Mouse (Mus musculus) liver, embryonic 12.5 days (tissue): ENCODE data around the gene Pex11a. TPM values are rescaled to one million over a fixed set of nuclear protein-coding genes. Genes with fewer than 3 reads are reported as not detected.

ENCODE experiments used
- ATAC-seq: fragments of 200-750 bp; cut with Nextera tagmentation; 2 replicates; pipeline ENCODE4 v1.8.0; 2017; ENCODE audit warnings: moderate number of reproducible peaks, mild to moderate bottlenecking, moderate library complexity
- H3K27ac ChIP-seq: fragments of 300-500 bp; sonication (generic); 2 replicates; pipeline ENCODE4 v1.5.1; 2016; ENCODE audit warnings: mild to moderate bottlenecking
- H3K27me3 ChIP-seq: fragments of 300-500 bp; sonication (generic); replicated peaks from 2 replicates; pipeline ENCODE4 v1.6.1; 2016; ENCODE audit warnings: mild to moderate bottlenecking, moderate library complexity
- H3K36me3 ChIP-seq: fragments of 300-500 bp; sonication (generic); 2 replicates; pipeline ENCODE4 v1.6.1; 2016; ENCODE audit warnings: mild to moderate bottlenecking, moderate library complexity
- H3K4me1 ChIP-seq: fragments of 300-500 bp; sonication (generic); 2 replicates; pipeline ENCODE4 v1.6.1; 2016
- H3K4me2 ChIP-seq: fragments of 300-500 bp; sonication (generic); 2 replicates; pipeline ENCODE4 v1.6.1; 2016; ENCODE audit warnings: mild to moderate bottlenecking, moderate library complexity
- H3K4me3 ChIP-seq: fragments of 300-500 bp; sonication (generic); 2 replicates; pipeline ENCODE4 v1.5.1; 2016; ENCODE audit warnings: mild to moderate bottlenecking, moderate library complexity
- H3K9ac ChIP-seq: fragments of 300-500 bp; sonication (generic); 2 replicates; pipeline ENCODE4 v1.6.1; 2016; ENCODE audit warnings: mild to moderate bottlenecking, moderate library complexity
- H3K9me3 ChIP-seq: fragments of 300-500 bp; sonication (generic); replicated peaks from 2 replicates; pipeline ENCODE4 v1.6.1; 2016; ENCODE audit warnings: mild to moderate bottlenecking, moderate library complexity
- WGBS: fragments of 180-500 bp; shearing (Covaris S2); methylation state at CpG from one replicate; pipeline ENCODE4 v1.1.7; 2016; ENCODE audit not compliant: insufficient replicate concordance; 5-methylcytosine and 5-hydroxymethylcytosine counted together
- polyA plus RNA-seq: library from polyadenylated mRNA; unstranded; fragments of >200 nt; fragmentation: Nextera tagmentation; extraction: Ambion mirVana; gene quantifications from 2 replicates; pipeline ENCODE4 v1.2.1, GENCODE M21; 2016

Gene Pex11a
- polyA plus RNA-seq, 1 experiment from 2014 or later = 1.3 TPM

DNA sequence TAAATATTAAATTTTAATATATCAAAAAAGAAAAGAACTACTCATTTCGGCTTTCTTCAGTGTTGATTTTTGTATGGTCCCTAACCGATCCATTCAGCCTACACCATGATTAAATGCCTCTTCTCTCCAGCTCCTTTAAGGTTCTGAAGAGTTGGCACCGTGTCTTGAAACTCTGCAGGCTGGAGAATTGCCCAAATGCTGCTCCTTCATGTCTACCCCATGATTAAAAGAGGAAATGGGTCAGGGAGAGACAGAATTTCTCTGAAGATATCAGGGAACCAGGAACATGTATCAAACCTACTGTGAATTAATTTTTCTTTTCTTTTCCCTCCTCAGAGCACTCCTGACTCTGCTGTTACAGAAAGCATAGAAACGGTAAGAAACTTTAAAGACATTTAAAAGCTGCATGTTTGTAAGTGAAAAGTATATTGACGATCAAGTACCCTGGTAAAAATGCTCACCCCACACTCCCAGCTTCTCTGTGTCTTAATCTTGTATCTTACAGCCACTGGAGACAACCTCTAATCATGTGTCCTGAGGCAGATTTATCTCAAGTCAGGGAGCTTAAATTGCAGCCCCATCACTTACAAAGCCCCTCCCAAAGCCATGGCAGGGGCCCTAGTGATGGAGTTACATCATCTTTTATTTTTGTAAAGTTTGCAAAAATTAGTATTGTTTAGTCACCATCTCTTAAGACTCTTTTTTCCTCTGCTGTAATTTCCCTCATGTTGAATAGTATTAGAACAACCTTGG is 18.4 kb upstream of the Pex11a start:
- Histone ChIP-seq H3K9ac (no peak overlapping the region), H3K4me3 (no peak overlapping the region), H3K9me3 (no peaks in the 10 kb centered on the region), H3K36me3 (no peaks in the 10 kb centered on the region), H3K27ac (no peak overlapping the region), H3K27me3 (no peaks in the 10 kb centered on the region), H3K4me2 (no peak overlapping the region), H3K4me1 (no peaks in the 10 kb centered on the region)
- WGBS = 57% methylated on average over 5 of the region's 5 CpGs
- no peak for ATAC-seq

DNA sequence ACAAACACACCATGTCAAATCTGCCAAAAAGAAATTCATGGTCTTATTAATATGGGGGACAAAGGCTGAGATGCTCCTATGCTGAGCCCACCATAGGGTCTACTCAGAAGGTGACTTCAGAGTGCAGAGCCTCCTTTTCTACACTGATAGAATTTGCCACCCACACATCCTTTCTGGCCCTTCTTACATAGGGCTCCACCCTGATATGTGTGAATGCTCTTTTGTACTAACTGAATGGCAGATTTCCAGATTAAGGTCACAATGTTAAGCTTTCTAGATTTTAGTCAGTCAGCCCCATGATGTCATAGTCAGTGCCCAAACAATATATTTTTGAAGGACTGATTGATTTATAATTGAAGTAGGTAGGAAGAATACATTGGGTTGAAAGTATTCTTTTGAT is 16.8 kb upstream of the Pex11a start:
- Histone ChIP-seq H3K4me2 (no peak overlapping the region), H3K27me3 (no peaks in the 10 kb centered on the region), H3K36me3 (no peaks in the 10 kb centered on the region), H3K4me3 (no peak overlapping the region), H3K9me3 (no peaks in the 10 kb centered on the region), H3K9ac (no peak overlapping the region), H3K27ac (no peak overlapping the region), H3K4me1 (no peaks in the 10 kb centered on the region)
- no peak for ATAC-seq

GRCm38 (mm10) chr7:79758176-79758575 is 15.2 kb upstream of the Pex11a start:
- WGBS = 52% methylated on average over 6 of the region's 6 CpGs
- no peaks in the 10 kb centered on the region for H3K9me3 ChIP-seq
- H3K27ac ChIP-seq = no peak overlapping the region
- ATAC-seq = no peak
- no peak overlapping the region for H3K9ac ChIP-seq
- H3K4me2 ChIP-seq = no peak overlapping the region
- H3K27me3 ChIP-seq = no peaks in the 10 kb centered on the region
- no peaks in the 10 kb centered on the region for H3K4me1 ChIP-seq
- H3K4me3 ChIP-seq = no peak overlapping the region
- H3K36me3 ChIP-seq = no peaks in the 10 kb centered on the region

- no peaks in the 10 kb centered on the region for H3K4me1 ChIP-seq
- no peak overlapping the region for H3K4me3 ChIP-seq
- H3K9me3 ChIP-seq = no peaks in the 10 kb centered on the region
- no peak overlapping the region for H3K27ac ChIP-seq
- H3K4me2 ChIP-seq = no peak overlapping the region
- H3K9ac ChIP-seq = no peak overlapping the region
- ATAC-seq = no peak
- no peaks in the 10 kb centered on the region for H3K27me3 ChIP-seq
- WGBS = 27% methylated on average over 2 of the region's 2 CpGs
- no peaks in the 10 kb centered on the region for H3K36me3 ChIP-seq
Measured at GRCm38 (mm10) chr7:79756334-79756733, 13.4 kb upstream of the Pex11a start.

- H3K36me3 ChIP-seq = no peaks in the 10 kb centered on the region
- no peak for ATAC-seq
- peaks cover 4% of the 10 kb centered on the region; the same call in 1 of the 2 replicates for H3K27me3 ChIP-seq
- no peak overlapping the region for H3K27ac ChIP-seq
- H3K9me3 ChIP-seq = no peaks in the 10 kb centered on the region
- H3K9ac ChIP-seq = no peak overlapping the region
- no peak overlapping the region for H3K4me3 ChIP-seq
- no peak overlapping the region for H3K4me2 ChIP-seq
- H3K4me1 ChIP-seq = no peaks in the 10 kb centered on the region
- 68% methylated on average over 6 of the region's 6 CpGs for WGBS
Measured at GRCm38 (mm10) chr7:79749511-79749910, 6.6 kb upstream of the Pex11a start.

DNA sequence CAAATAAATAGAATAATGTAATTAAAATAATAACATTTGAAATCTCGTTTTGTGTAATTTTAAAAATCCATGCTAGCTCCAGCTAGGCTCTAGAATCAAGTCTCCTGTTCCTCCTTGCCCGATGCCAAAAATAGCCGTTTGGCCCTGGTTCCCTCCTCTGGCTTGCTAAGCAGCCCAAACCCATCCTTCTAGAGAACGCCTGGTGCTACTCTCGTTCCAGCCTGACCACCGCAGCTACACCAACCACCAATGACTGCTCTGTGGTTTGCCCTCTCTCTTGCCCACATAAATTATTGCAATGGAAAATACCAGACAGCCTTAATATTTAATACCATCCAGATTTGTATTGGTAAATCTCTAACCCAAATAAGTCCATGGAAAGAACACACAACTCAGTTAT is 4.7 kb upstream of the Pex11a start:
- no peaks in the 10 kb centered on the region for H3K9me3 ChIP-seq
- H3K27me3 ChIP-seq = peaks cover 4% of the 10 kb centered on the region; the same call in 1 of the 2 replicates
- no peaks in the 10 kb centered on the region for H3K36me3 ChIP-seq
- no peak overlapping the region for H3K4me3 ChIP-seq
- H3K9ac ChIP-seq = no peak overlapping the region
- no peak overlapping the region for H3K4me2 ChIP-seq
- no peak overlapping the region for H3K27ac ChIP-seq
- WGBS = 64% methylated on average over 6 of the region's 6 CpGs
- no peak for ATAC-seq
- H3K4me1 ChIP-seq = peaks cover 8% of the 10 kb centered on the region

GRCm38 (mm10) chr7:79744585-79744984 is 1.7 kb upstream of the Pex11a start:
- WGBS = 25% methylated on average over 5 of the region's 5 CpGs
- Histone ChIP-seq H3K4me2 (no peak overlapping the region), H3K4me1 (peaks cover 17% of the 10 kb centered on the region), H3K27me3 (peaks cover 4% of the 10 kb centered on the region; the same call in 1 of the 2 replicates), H3K9ac (no peak overlapping the region), H3K9me3 (no peaks in the 10 kb centered on the region), H3K36me3 (no peaks in the 10 kb centered on the region), H3K4me3 (no peak overlapping the region), H3K27ac (no peak overlapping the region)
- ATAC-seq = no peak

DNA sequence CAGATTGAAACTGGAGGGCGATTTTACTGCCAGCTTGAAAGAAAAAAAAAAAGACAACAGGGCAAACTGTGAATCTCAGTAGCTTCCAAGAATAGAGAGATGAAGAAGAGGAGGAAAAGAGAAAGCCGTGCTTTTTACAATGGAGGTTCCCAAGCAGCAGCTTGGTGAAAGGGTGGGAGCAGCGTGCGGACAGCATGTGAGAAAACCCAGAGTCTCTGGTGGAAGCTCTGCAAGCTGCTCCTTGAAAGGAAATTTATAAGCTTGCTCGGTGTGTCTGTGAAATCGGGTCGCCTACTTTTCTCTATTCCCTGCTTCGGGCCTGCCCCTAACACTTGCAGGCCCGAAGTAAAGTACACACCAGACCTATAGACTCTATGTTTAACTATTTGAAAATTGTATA is 1.1 kb upstream of the Pex11a start:
- peaks cover 4% of the 10 kb centered on the region; the same call in 1 of the 2 replicates for H3K27me3 ChIP-seq
- ATAC-seq = no peak
- 80% methylated on average over 9 of the region's 9 CpGs for WGBS

DNA sequence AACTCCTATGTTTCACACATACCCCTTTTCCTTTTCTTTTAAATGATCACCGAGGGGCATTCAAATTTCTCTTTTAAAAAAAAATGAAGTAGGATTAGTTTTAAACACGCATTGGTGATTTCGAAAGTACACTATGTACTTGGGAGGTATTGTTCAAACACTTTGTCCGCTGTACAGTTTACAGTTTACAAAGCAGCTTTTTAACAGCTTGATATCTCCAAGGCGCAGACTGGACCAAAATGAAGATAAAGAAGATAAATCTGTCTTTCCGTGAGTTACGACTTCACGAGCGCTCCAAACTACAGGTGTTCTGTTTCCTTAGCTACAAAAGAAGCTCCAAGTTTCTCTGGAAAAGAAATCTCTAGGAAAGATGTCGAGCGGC is 663 bp downstream of the Pex11a start:
- Histone ChIP-seq H3K9ac (peak overlapping the region; percentile 60), H3K4me2 (peak overlapping the region; percentile 94), H3K27ac (no peak overlapping the region), H3K9me3 (no peaks in the 10 kb centered on the region), H3K4me3 (peak overlapping the region; percentile 66), H3K27me3 (no peaks in the 10 kb centered on the region), H3K36me3 (no peaks in the 10 kb centered on the region), H3K4me1 (peaks cover 17% of the 10 kb centered on the region)
- no peak for ATAC-seq
- WGBS = 15% methylated on average over 11 of the region's 11 CpGs

More for the DNA sequence above, 1.1 kb upstream of the Pex11a start:
- Histone ChIP-seq H3K4me3 (no peak overlapping the region), H3K36me3 (no peaks in the 10 kb centered on the region), H3K4me1 (peaks cover 17% of the 10 kb centered on the region), H3K27ac (no peak overlapping the region), H3K9me3 (no peaks in the 10 kb centered on the region), H3K4me2 (no peak overlapping the region), H3K9ac (no peak overlapping the region)

DNA sequence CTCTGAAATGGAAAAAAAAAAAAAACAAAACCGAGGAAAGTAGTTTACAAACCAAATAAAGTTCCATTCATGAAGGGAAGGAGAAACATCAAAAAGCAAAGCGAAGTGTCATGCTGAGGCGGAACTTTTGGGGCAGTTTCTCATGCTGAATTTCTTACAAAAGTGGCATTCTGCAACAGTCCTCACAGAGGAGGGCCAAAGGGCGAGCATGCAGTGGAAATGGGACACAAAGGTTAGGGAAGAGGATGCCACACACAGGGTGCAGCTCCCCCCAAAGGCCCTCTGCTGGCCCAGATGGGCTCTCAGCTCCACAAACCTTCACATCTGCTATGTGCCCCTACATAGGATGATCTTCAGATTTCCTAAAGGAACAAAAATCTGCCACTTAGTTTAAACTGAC is 2.7 kb downstream of the Pex11a start:
- Histone ChIP-seq H3K4me1 (peaks cover 17% of the 10 kb centered on the region), H3K27ac (no peak overlapping the region), H3K36me3 (no peaks in the 10 kb centered on the region), H3K9ac (no peak overlapping the region), H3K27me3 (no peaks in the 10 kb centered on the region), H3K4me3 (no peak overlapping the region), H3K4me2 (no peak overlapping the region), H3K9me3 (no peaks in the 10 kb centered on the region)
- 69% methylated on average over 4 of the region's 4 CpGs for WGBS
- no peak for ATAC-seq

GRCm38 (mm10) chr7:79738913-79739312 is 4.0 kb downstream of the Pex11a start:
- ATAC-seq = no peak
- Histone ChIP-seq H3K9ac (no peak overlapping the region), H3K4me2 (no peak overlapping the region), H3K36me3 (no peaks in the 10 kb centered on the region), H3K27me3 (no peaks in the 10 kb centered on the region), H3K4me3 (no peak overlapping the region), H3K9me3 (no peaks in the 10 kb centered on the region), H3K4me1 (peaks cover 17% of the 10 kb centered on the region), H3K27ac (no peak overlapping the region)
- WGBS = 80% methylated on average over 2 of the region's 2 CpGs

- peaks cover 6% of the 10 kb centered on the region for H3K27me3 ChIP-seq
- ATAC-seq = no peak
- no peaks in the 10 kb centered on the region for H3K9me3 ChIP-seq
- WGBS = 83% methylated on average over 14 of the region's 14 CpGs
- no peak overlapping the region for H3K4me3 ChIP-seq
- no peaks in the 10 kb centered on the region for H3K36me3 ChIP-seq
- no peak overlapping the region for H3K9ac ChIP-seq
- no peaks in the 10 kb centered on the region for H3K4me1 ChIP-seq
- no peak overlapping the region for H3K4me2 ChIP-seq
- no peak overlapping the region for H3K27ac ChIP-seq
Measured at GRCm38 (mm10) chr7:79736511-79736910, 6.4 kb downstream of the Pex11a start.

DNA sequence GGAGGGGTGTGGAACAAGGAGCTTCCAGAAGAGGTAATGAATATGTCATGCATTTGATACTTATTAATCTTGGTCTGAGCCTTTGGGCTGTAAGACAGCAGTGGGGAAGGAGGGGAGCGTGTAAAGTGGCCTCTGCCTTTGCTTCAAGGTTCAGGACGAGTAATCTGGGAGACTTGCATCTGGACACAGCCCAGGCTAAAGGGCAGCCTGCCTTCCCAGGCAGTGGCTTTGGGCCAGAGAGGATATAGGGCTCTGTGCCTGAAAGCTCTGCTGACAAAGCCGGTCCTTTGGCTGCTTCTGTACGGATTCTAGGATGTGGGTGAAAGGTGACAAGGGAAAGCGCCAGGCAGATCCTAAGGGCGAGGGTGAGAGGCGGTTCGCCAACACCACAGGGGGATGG is 8.4 kb downstream of the Pex11a start:
- Histone ChIP-seq H3K4me1 (no peaks in the 10 kb centered on the region), H3K4me3 (no peak overlapping the region), H3K27me3 (peaks cover 23% of the 10 kb centered on the region), H3K4me2 (no peak overlapping the region), H3K9ac (no peak overlapping the region), H3K36me3 (no peaks in the 10 kb centered on the region), H3K9me3 (no peaks in the 10 kb centered on the region), H3K27ac (no peak overlapping the region)
- WGBS = 71% methylated on average over 8 of the region's 8 CpGs
- ATAC-seq = no peak
